Mouse (Mus musculus): Measurements from ENCODE around the gene Gphb5. TPM values are rescaled to one million over a fixed set of nuclear protein-coding genes. Genes with fewer than 3 reads are reported as not detected.

Gphb5 gene
- polyA plus RNA-seq, 1 experiment, result not detected

DNA sequence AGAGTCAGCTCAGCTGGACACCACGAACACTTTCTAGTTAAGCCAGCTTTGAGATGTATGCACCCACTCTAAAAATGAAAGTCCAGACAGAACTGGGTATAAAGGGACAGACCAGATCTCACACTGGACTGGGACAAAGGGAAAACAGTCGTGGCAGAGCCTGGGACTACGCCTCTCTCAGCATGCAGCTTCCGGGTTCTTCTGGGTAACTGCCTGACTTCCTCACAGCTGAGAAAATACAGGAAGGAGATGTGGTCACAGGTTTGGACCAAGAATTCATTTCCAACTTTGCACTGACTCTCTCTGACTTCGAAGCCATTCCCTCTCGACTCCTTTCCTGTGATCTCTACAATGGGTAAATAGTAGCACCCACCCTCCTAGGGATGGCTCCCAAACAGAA, 1.6 kb downstream of the Gphb5 start:
- Histone ChIP-seq H3K36me3 (ENCODE audit: control insufficient read depth, insufficient read depth, low read length, poor library complexity, severe bottlenecking) (no peaks in the 10 kb centered on the region), H3K27me3 (ENCODE audit: control insufficient read depth, insufficient read depth, low read length, poor library complexity, severe bottlenecking) (no peaks in the 10 kb centered on the region), H3K9me3 (replicated peaks; ENCODE audit: control insufficient read depth, insufficient read depth, low read length, poor library complexity, severe bottlenecking) (no peaks in the 10 kb centered on the region), H3K4me1 (ENCODE audit: control insufficient read depth, insufficient read depth, low read length) (no peaks in the 10 kb centered on the region), H3K27ac (ENCODE audit: insufficient read depth, low read length) (no peak overlapping the region), H3K4me3 (ENCODE audit: low read depth, low read length) (no peak overlapping the region), H3K9ac (ENCODE audit: low read depth, poor library complexity, severe bottlenecking) (no peak overlapping the region)
- TF ChIP-seq EP300 (IDR thresholded peaks at IDR 0.05; ENCODE audit: insufficient read depth, low read depth, low read length), result no peak
- no peak for TF ChIP-seq POLR2A (IDR thresholded peaks at IDR 0.05; ENCODE audit: insufficient read depth, low read length)
- TF ChIP-seq CTCF (IDR thresholded peaks at IDR 0.05; ENCODE audit: low read depth, low read length), result no peak

GRCm38 (mm10) chr12:75412964-75413363, 3.6 kb downstream of the Gphb5 start:
- Histone ChIP-seq H3K27me3 (ENCODE audit: control insufficient read depth, insufficient read depth, low read length, poor library complexity, severe bottlenecking) (no peaks in the 10 kb centered on the region), H3K36me3 (ENCODE audit: control insufficient read depth, insufficient read depth, low read length, poor library complexity, severe bottlenecking) (no peaks in the 10 kb centered on the region), H3K4me3 (ENCODE audit: low read depth, low read length) (no peak overlapping the region), H3K27ac (ENCODE audit: insufficient read depth, low read length) (no peak overlapping the region), H3K9ac (ENCODE audit: low read depth, poor library complexity, severe bottlenecking) (no peak overlapping the region), H3K9me3 (replicated peaks; ENCODE audit: control insufficient read depth, insufficient read depth, low read length, poor library complexity, severe bottlenecking) (no peaks in the 10 kb centered on the region), H3K4me1 (ENCODE audit: control insufficient read depth, insufficient read depth, low read length) (no peaks in the 10 kb centered on the region)
- TF ChIP-seq CTCF (IDR thresholded peaks at IDR 0.05; ENCODE audit: low read depth, low read length) (no peak), POLR2A (IDR thresholded peaks at IDR 0.05; ENCODE audit: insufficient read depth, low read length) (no peak), EP300 (IDR thresholded peaks at IDR 0.05; ENCODE audit: insufficient read depth, low read depth, low read length) (no peak)

DNA sequence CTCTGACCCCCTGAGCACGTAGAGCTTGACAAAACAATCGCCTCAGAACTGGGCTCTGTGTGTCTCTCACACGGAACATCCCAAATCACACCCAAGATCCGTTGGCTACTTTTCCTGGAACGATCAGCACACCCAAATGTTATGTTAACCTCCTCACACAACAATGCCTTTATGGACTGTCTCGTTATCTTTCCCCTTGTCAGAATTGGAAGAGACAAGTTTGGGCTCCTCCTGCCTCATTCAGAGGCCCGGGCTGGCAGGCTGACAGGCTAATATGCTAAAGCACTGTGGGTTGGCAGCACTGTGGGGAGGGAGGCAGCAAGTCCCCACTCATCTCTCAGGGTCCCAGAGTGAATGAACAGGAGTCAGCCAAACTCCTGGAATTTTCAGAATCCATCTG, 19.5 kb downstream of the Gphb5 start:
- no peaks in the 10 kb centered on the region for H3K36me3 ChIP-seq (ENCODE audit: control insufficient read depth, insufficient read depth, low read length, poor library complexity, severe bottlenecking)
- no peaks in the 10 kb centered on the region for H3K9me3 ChIP-seq (replicated peaks; ENCODE audit: control insufficient read depth, insufficient read depth, low read length, poor library complexity, severe bottlenecking)
- H3K9ac ChIP-seq (ENCODE audit: low read depth, poor library complexity, severe bottlenecking), result no peak overlapping the region
- TF ChIP-seq POLR2A (IDR thresholded peaks at IDR 0.05; ENCODE audit: insufficient read depth, low read length) (no peak), CTCF (IDR thresholded peaks at IDR 0.05; ENCODE audit: low read depth, low read length) (no peak), EP300 (IDR thresholded peaks at IDR 0.05; ENCODE audit: insufficient read depth, low read depth, low read length) (no peak)
- no peak overlapping the region for H3K27ac ChIP-seq (ENCODE audit: insufficient read depth, low read length)
- no peaks in the 10 kb centered on the region for H3K4me1 ChIP-seq (ENCODE audit: control insufficient read depth, insufficient read depth, low read length)
- no peaks in the 10 kb centered on the region for H3K27me3 ChIP-seq (ENCODE audit: control insufficient read depth, insufficient read depth, low read length, poor library complexity, severe bottlenecking)
- H3K4me3 ChIP-seq (ENCODE audit: low read depth, low read length), result no peak overlapping the region

GRCm38 (mm10) chr12:75396616-75397015, 20.0 kb downstream of the Gphb5 start:
- no peak overlapping the region for H3K4me3 ChIP-seq (ENCODE audit: low read depth, low read length)
- TF ChIP-seq EP300 (IDR thresholded peaks at IDR 0.05; ENCODE audit: insufficient read depth, low read depth, low read length) (no peak), CTCF (IDR thresholded peaks at IDR 0.05; ENCODE audit: low read depth, low read length) (no peak), POLR2A (IDR thresholded peaks at IDR 0.05; ENCODE audit: insufficient read depth, low read length) (no peak)
- H3K27ac ChIP-seq (ENCODE audit: insufficient read depth, low read length), result no peak overlapping the region
- no peaks in the 10 kb centered on the region for H3K36me3 ChIP-seq (ENCODE audit: control insufficient read depth, insufficient read depth, low read length, poor library complexity, severe bottlenecking)
- H3K4me1 ChIP-seq (ENCODE audit: control insufficient read depth, insufficient read depth, low read length), result no peaks in the 10 kb centered on the region
- H3K9ac ChIP-seq (ENCODE audit: low read depth, poor library complexity, severe bottlenecking), result no peak overlapping the region
- H3K27me3 ChIP-seq (ENCODE audit: control insufficient read depth, insufficient read depth, low read length, poor library complexity, severe bottlenecking), result no peaks in the 10 kb centered on the region
- no peaks in the 10 kb centered on the region for H3K9me3 ChIP-seq (replicated peaks; ENCODE audit: control insufficient read depth, insufficient read depth, low read length, poor library complexity, severe bottlenecking)

- Histone ChIP-seq H3K9ac (ENCODE audit: low read depth, poor library complexity, severe bottlenecking) (no peak overlapping the region), H3K27me3 (ENCODE audit: control insufficient read depth, insufficient read depth, low read length, poor library complexity, severe bottlenecking) (no peaks in the 10 kb centered on the region), H3K4me3 (ENCODE audit: low read depth, low read length) (no peak overlapping the region), H3K36me3 (ENCODE audit: control insufficient read depth, insufficient read depth, low read length, poor library complexity, severe bottlenecking) (no peaks in the 10 kb centered on the region), H3K4me1 (ENCODE audit: control insufficient read depth, insufficient read depth, low read length) (no peaks in the 10 kb centered on the region), H3K9me3 (replicated peaks; ENCODE audit: control insufficient read depth, insufficient read depth, low read length, poor library complexity, severe bottlenecking) (no peaks in the 10 kb centered on the region), H3K27ac (ENCODE audit: insufficient read depth, low read length) (no peak overlapping the region)
- no peak for TF ChIP-seq POLR2A (IDR thresholded peaks at IDR 0.05; ENCODE audit: insufficient read depth, low read length)
Measured at GRCm38 (mm10) chr12:75394011-75394773, 22.4 kb downstream of the Gphb5 start.

GRCm38 (mm10) chr12:75391526-75391925, 25.1 kb downstream of the Gphb5 start:
- no peak overlapping the region for H3K9ac ChIP-seq (ENCODE audit: low read depth, poor library complexity, severe bottlenecking)
- no peak overlapping the region for H3K27ac ChIP-seq (ENCODE audit: insufficient read depth, low read length)
- no peaks in the 10 kb centered on the region for H3K9me3 ChIP-seq (replicated peaks; ENCODE audit: control insufficient read depth, insufficient read depth, low read length, poor library complexity, severe bottlenecking)
- no peaks in the 10 kb centered on the region for H3K4me1 ChIP-seq (ENCODE audit: control insufficient read depth, insufficient read depth, low read length)
- no peak for TF ChIP-seq POLR2A (IDR thresholded peaks at IDR 0.05; ENCODE audit: insufficient read depth, low read length)
- TF ChIP-seq EP300 (IDR thresholded peaks at IDR 0.05; ENCODE audit: insufficient read depth, low read depth, low read length), result no peak
- TF ChIP-seq CTCF (IDR thresholded peaks at IDR 0.05; ENCODE audit: low read depth, low read length), result no peak
- H3K36me3 ChIP-seq (ENCODE audit: control insufficient read depth, insufficient read depth, low read length, poor library complexity, severe bottlenecking), result no peaks in the 10 kb centered on the region
- no peaks in the 10 kb centered on the region for H3K27me3 ChIP-seq (ENCODE audit: control insufficient read depth, insufficient read depth, low read length, poor library complexity, severe bottlenecking)
- H3K4me3 ChIP-seq (ENCODE audit: low read depth, low read length), result no peak overlapping the region

Data from ES-Bruce4 (cell line).